Mouse (Mus musculus) megakaryocyte-erythroid progenitor cell, adult 5-6 weeks (primary cell): Measurements from ENCODE around the gene Lactb. TPM values are rescaled to one million over a fixed set of nuclear protein-coding genes. Genes with fewer than 3 reads are reported as not detected.

Source experiments
- ATAC-seq: replicated peaks from 2 replicates; pipeline ENCODE4 v1.8.0; 2016; ENCODE audit warnings: mild to moderate bottlenecking, inconsistent platforms; ENCODE audit not compliant: severe bottlenecking, poor library complexity, low FRiP score, low TSS enrichment
- total RNA-seq, 2 experiments: library from RNA; stranded (forward) in 1 of 2; stranded (reverse) in 1 of 2; fragments of 200-1000, 215-1000 nt in 1 of 2; fragments of >200 nt in 1 of 2; fragmentation: Nextera tagmentation in 1 of 2; gene quantifications; 2 replicates each; pipeline ENCODE4 v1.2.3; 2014 to 2017

The Lactb gene
- total RNA-seq, 2 experiments from 2014 or later = 12.5 to 20.3 TPM

DNA sequence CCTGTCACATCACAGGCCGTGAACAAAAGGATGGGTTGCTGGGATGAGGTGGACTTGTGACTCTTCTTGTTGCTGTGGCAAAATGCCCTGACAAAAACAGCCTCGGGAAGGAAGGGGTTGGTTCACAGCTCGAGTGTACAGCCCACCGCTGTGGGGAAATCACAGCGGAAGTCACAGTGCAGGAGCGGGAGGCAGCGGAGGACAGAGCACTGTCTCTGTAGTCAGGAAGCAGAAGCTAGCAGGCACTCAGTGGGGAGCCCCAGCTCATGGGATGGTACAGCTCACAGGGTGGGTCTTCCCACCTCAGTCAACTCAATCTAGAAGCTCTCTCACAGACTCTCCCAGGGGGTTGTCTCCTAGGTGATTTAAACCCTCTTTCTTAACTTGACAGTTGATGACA, 10.1 kb upstream of the Lactb start:
- ATAC-seq = no peak

- ATAC-seq = no peak
Measured at GRCm38 (mm10) chr9:66982085-66982484, 6.8 kb upstream of the Lactb start.

DNA sequence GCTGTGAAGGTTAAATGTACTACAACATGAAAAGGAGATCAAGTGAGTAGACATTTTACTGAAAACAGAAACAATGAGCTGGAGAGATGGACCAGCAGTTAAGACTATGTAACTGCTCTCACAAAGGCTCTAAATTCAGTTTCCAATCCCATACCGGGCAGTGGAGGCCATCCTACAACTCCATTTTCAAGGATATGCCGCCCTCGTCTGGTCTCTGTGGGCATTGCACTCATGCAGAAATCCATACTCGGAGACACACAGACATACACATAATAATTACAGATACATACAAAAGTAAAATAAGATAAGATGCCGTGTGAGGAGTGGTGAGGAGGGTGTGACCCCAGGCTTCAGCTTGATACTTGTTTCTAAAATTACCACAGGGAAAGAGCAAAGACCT, 5.2 kb upstream of the Lactb start:
- peak; percentile 75 for ATAC-seq

GRCm38 (mm10) chr9:66978468-66978867, 3.2 kb upstream of the Lactb start:
- ATAC-seq = no peak

GRCm38 (mm10) chr9:66977982-66978381, 2.7 kb upstream of the Lactb start:
- ATAC-seq = no peak

DNA sequence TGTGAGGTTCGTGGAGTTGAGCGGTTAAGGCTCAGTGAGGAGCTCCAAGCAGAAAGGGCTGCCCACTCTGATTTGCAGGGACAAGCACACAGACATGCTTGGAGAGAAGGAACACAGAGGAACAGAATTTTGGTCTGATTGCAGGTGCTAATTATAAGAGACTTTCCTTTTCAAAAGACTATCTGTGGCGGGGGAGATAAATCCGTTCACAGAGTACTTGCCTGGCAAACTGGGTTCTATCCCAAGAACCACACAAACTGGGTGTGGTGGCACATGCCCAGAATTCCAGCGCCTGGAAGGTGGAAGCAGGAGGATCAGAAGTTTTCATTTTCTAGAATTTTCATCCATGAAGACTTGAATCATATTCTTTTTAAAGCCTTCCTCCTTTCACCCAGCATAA, 1.8 kb upstream of the Lactb start:
- ATAC-seq = no peak

DNA sequence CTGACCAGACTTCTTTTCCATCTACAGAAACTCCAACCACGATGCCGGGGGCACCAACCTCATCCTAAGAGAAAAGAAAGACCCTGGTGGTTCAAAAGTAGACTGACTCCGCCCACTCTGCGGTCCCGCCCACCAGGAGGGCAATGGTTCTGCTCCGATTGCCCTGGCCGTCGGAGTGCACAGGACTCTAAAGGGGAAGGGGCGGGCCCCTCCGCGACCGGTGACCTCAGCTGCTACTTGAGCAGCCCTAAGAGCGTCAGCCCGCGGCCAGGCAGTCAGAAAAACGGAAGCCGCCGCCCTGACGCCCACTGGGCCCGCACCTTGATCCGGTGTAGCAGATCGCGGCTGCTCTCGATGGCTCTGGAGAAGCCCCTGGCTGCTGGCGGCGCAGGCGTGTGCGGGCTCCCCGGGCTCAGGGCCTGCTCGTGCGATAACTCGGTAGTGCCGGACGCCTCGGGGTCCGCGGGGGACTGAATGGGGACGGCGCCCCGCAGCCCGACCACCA, 511 bp downstream of the Lactb start:
- ATAC-seq = peak; percentile 90

DNA sequence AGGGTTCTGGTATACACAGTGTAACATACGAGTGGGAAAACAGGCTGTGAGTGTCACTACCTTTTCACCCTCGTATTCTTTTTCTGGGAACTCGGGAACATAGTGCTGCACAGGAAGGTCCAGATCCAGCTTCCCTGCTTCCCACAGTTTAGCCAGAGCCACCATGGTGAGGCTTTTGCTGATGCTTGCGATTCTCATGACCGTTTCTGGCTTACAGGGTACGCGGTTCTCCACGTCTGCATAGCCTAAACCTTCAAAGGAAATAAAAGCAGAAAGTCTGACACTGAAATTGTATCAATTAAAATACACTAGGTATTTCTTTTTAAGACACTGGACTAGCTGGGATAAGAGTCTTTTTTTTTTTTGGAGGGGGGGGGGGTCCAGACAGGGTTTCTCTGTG, 4.2 kb downstream of the Lactb start:
- no peak for ATAC-seq

DNA sequence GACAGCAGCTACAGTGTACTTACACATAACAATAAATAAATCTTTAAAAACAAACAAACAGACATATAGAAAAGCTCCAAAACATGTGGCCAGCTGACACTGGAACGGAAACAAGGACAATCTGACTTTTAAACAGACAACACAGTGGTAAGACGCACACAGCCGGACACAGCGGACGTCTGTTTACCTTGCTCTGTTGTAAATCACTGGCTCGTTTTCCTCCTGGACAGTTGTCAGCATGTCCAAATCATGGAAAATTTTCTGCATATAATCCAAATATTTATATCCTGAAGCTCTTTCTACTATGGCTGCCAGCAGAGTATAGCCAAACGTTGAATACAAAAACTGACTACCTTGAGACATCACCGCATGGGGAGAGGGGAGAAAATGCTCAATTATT, 7.8 kb downstream of the Lactb start:
- ATAC-seq = no peak

- no peak for ATAC-seq
Measured at GRCm38 (mm10) chr9:66961478-66961877, 13.8 kb downstream of the Lactb start.

DNA sequence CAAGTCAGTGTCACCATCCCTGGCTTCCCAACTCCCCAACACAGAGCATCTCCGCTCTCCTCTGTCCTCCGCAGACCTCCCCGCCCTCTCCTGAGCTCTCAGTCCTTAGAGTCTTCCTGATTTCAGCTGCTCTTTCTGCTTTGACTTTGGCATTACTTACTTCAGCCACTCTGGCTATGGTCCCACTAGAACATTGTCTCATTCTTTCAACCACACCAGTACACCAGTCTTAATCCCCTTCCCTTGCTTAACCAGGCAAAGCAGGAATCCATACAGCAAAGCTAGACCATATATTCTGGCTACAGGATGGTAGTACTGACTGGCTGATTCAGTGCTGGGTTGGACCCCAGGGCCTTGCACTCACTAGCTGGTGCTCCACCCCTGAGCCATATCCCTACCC, 17.8 kb downstream of the Lactb start:
- ATAC-seq = no peak

- no peak for ATAC-seq
Measured at GRCm38 (mm10) chr9:66952886-66953285, 22.4 kb downstream of the Lactb start.

DNA sequence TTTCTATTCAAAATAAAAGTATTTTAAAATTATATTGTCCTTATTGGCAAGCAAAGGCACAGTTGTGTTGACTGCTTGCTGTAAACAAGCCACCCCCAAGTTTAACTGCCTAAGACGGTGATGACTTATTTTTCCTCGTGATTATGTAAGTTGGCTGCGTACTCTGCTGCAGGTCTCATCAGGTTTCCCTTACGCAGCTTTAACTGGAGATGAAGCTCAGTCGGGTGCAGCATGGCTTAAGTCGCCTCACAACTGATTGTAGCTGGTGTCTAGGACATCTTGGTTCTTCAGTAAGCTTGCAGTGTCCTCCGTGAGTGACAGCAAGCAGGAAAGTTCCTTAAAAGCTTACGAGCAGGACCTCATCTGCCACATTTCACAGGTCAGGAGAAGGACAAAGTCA, 23.0 kb downstream of the Lactb start:
- no peak for ATAC-seq

DNA sequence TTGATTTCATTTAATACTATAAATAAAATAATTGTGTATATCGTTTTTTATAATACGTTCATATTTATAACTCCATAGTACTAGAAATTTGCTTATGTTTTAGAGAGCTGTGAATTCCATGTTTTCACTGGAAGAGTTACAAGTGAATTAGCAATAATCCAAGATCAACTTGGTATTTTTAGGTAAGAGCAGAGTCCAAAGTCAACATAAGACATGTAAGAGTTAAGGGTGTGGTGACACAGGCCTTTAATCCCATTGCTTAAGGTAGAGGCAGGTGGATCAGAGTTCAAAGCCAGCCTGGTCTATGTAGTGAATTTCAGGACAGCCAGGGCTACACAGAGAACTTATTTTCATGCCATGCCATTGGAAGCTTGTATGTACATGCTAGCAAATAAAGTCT, 26.7 kb downstream of the Lactb start:
- no peak for ATAC-seq

- ATAC-seq = peak; percentile 96
Measured at GRCm38 (mm10) chr9:66945647-66946641, 29.3 kb downstream of the Lactb start, which contains the start of gene Rps27l. TSS of gene Rps27l (plus strand) at chr9:66946086.

DNA sequence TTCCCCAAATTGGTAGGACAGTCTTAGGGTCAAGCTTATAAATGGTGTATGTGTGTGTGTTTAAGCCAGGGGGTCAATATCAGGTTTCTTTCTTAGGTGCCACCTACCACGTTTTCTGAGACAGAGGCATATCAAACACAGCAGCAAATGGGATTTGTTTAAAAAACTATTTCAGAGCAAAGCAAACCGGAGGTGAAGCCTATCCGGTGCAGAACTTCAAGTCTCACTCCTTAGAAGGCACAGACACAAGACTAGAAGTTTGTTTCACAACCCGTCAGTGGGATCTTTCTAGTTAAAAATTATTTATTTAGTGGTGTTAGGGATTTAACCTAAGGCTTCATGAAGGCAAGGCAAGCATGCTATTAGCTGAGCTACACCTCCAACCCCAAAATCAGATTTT, 30.1 kb downstream of the Lactb start:
- no peak; the same call in 1 of the 2 replicates for ATAC-seq

DNA sequence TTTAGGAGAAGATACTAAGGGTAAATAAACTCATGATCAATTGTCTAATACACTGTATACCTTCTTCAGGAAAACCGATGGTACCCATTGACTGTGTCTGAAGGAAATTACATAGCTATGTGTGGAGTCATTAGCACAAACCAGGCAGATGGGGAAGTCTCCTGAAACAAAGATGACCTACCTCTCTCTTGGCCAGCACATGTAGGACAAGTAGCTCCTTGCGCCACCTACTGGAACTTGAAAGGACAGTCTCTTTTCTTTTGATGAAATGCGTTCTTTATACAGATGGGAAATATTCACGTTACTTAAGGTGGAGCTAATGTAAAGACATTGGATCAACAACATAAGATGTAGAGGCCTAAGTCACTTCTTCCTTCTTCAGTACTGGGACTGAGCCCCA, 36.4 kb downstream of the Lactb start:
- ATAC-seq = peak; percentile 50; the same call in 1 of the 2 replicates

DNA sequence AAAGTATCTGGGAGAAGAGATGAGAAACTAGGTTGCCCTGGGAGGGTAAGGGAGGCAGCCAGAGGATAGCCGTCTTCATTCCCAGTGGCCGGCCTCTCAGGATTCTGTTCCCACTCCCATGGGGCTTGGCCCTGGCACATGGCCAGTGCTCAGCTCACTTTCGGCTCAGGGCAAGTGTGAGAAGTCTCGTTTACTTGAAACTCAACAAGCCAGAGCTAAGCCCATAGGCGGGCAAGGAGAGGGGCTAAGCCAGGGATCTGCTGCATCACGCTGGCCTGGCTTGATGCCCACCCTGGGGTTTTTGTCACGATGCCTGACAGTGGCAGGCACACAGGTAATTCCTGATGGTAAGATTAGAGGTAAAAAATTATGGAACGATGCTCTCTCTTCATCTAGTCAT, 37.8 kb downstream of the Lactb start:
- peak; percentile 37; the same call in 1 of the 2 replicates for ATAC-seq

DNA sequence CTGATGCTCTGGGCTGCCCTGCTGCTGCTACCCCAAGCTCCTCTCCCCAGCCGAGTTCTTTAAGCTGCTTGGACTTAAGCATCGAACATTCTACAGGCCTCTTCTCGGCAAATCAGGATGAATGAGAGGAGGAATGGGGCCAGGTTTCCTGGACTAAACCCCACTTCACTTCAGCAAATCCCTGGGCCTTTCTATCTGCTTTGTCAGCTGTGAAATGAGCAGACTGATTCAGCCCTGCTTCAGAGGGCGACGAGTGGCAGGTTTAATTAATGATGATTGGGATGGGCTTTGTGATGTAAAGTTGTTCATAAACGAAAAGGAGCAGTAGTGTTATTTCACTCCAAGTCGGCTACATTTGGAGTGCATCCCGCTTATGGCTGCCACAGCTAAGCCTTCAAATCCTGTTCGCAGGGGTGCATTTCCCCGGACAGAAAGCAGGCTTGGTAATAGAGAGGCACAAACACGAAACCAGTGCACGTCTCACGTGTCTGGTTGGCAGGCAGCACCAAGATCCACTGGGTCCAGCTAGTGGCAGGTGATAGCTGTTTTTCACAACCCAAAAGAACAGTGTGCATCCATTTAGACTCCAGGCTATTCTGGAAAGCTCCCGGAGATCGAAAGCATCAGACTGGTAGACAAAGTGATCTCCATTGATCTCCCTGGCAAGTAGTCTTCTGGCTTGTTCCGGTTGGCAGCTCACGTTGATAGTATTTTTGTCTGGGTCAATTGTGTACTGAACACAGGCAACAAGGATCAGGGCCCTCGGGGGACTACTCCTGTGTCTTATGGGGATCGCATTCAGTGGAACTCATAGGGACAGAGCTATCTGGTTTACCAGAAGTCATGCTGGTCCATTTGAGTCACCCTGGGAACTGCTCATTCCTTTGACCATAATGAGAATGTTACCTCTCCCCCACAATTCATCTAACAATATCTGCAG, 41.1 kb downstream of the Lactb start:
- ATAC-seq = no peak

DNA sequence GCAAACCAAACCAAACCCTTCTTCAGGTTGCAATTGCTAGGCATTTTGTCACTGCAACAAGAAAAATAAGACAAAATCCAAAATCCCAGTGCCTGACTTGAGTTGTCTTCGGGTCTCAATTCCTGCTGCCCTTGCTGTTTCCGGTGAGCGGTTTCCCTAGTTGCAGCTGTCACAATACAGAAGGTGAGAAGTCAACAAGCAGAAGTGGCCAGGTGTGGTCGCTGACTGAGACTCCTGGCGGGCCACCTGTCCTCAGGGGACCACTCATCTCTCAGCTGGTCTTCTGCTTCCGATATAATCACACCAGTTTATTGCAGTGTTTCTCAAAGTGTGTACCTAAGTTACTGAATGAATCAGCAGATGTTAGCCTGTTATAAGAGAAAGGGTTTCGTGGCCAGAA, 44.9 kb downstream of the Lactb start:
- ATAC-seq = no peak
